Mouse (Mus musculus) G1E (cell line): ENCODE measurements around the gene Pik3r6. TPM values are rescaled to one million over a fixed set of nuclear protein-coding genes. Genes with fewer than 3 reads are reported as not detected.

Experiments used
- ATAC-seq: 2 replicates; pipeline ENCODE4 v1.8.0; 2016; ENCODE audit warnings: mild to moderate bottlenecking; ENCODE audit not compliant: insufficient number of reproducible peaks, poor library complexity, low FRiP score, severe bottlenecking; ENCODE audit errors: extremely low read depth
- DNase-seq: peaks from one replicate; pipeline ENCODE4 v3.0.0; 2012; ENCODE audit warnings: low spot score
- H3K27me3 ChIP-seq: 2 replicates; pipeline ENCODE4 v1.6.1; 2012; ENCODE audit warnings: mild to moderate bottlenecking, low read length, inconsistent platforms; ENCODE audit not compliant: insufficient read depth
- H3K36me3 ChIP-seq: replicated peaks from 2 replicates; pipeline ENCODE3; 2012; ENCODE audit warnings: mild to moderate bottlenecking, inconsistent platforms
- H3K4me1 ChIP-seq: 2 replicates; pipeline ENCODE4 v1.6.1; 2012; ENCODE audit warnings: low read depth, low read length, inconsistent platforms, mixed read lengths; ENCODE audit not compliant: insufficient read depth
- H3K4me3 ChIP-seq: 2 replicates; pipeline ENCODE4 v1.5.1; 2012; ENCODE audit warnings: low read depth, mild to moderate bottlenecking, inconsistent platforms, low read length, moderate library complexity, mixed read lengths
- H3K9me3 ChIP-seq: replicated peaks from 2 replicates; pipeline ENCODE4 v1.6.1; 2012; ENCODE audit warnings: inconsistent platforms
- CTCF ChIP-seq: IDR thresholded peaks from 2 replicates; pipeline ENCODE4 v1.5.1; 2012; ENCODE audit warnings: low read depth, low read length, inconsistent platforms, mixed read lengths
- GATA1 ChIP-seq: IDR thresholded peaks from 2 replicates; pipeline ENCODE4 v1.6.1; 2012; ENCODE audit warnings: borderline replicate concordance, low read length, inconsistent platforms, mixed read lengths
- GATA2 ChIP-seq: IDR thresholded peaks from 2 replicates; pipeline ENCODE4 v1.6.1; 2012; ENCODE audit warnings: low read depth, low read length, inconsistent platforms, borderline replicate concordance
- POLR2AphosphoS5 ChIP-seq: IDR thresholded peaks from 2 replicates; pipeline ENCODE4 v1.6.1; 2012; ENCODE audit warnings: low read depth, low read length, inconsistent platforms; ENCODE audit not compliant: insufficient replicate concordance
- TAL1 ChIP-seq: conservative IDR thresholded peaks from 2 replicates; pipeline ENCODE4 v1.6.1; 2012; ENCODE audit warnings: low read depth, low read length, inconsistent platforms, mixed read lengths
- polyA plus RNA-seq: library from polyadenylated mRNA; stranded (reverse); fragments of >175 nt; gene quantifications from 2 replicates; pipeline ENCODE4 v1.2.3, GENCODE M21; 2012
- total RNA-seq, 2 experiments: library from RNA; stranded (forward) in 1 of 2; stranded (reverse) in 1 of 2; fragments of 200-1000 nt in 1 of 2; fragments of >200 nt in 1 of 2; fragmentation: Nextera tagmentation in 1 of 2; gene quantifications; 2 replicates each; pipeline ENCODE4 v1.2.3; 2014 to 2017

The Pik3r6 gene
- not detected in 2 replicates for total RNA-seq (2014; fragmentation: Nextera tagmentation)
- total RNA-seq (2017): 4.7 and 5.3 TPM in 2 replicates
- polyA plus RNA-seq: 0.04 TPM in 1 of 2 replicates, not detected in the other

GRCm38 (mm10) chr11:68502902-68503629, at the start of gene Pik3r6:
TSS of gene Pik3r6 (plus strand) at chr11:68503019.
- peaks cover 18% of the 10 kb centered on the region for H3K27me3 ChIP-seq

DNA sequence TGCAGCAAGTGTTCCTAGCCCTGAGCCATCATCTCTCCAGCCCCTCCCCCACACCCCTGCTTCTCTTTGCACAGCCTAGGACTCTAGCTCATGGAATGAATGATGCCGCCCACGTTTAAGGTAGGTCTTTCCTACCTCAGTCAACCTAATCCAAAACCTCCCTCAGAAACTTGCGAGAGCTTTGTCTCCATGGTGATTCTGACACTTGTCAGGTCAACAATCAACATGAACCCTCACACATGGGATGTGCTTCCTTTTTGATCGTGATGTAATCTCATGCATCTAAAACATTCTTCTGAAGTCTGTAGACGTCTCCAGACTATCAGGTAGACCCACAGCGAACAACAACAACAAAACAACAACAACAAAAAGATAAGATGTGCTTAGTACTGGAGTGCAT, 49.5 kb upstream of the Pik3r6 start:
- H3K9me3 ChIP-seq: no peaks in the 10 kb centered on the region
- H3K27me3 ChIP-seq: no peaks in the 10 kb centered on the region
- no peak overlapping the region for H3K4me3 ChIP-seq
- no peaks in the 10 kb centered on the region for H3K4me1 ChIP-seq
- no peak for ATAC-seq
- DNase-seq: no peak
- no peaks in the 10 kb centered on the region for H3K36me3 ChIP-seq
- TF ChIP-seq POLR2AphosphoS5 (no peak), CTCF (no peak), GATA2 (no peak), TAL1 (no peak), GATA1 (no peak)

More at GRCm38 (mm10) chr11:68502902-68503629, at the start of gene Pik3r6:
- no peak within 1 kb of the TSS for H3K4me3 ChIP-seq
- no peaks in the 10 kb centered on the region for H3K36me3 ChIP-seq
- no peaks in the 10 kb centered on the region for H3K9me3 ChIP-seq
- ATAC-seq: no peak
- no peak for DNase-seq
- TF ChIP-seq GATA1 (no peak), POLR2AphosphoS5 (no peak), TAL1 (no peak), GATA2 (no peak), CTCF (no peak)
- peaks cover 24% of the 10 kb centered on the region for H3K4me1 ChIP-seq

- Histone ChIP-seq H3K4me3 (no peak overlapping the region), H3K4me1 (no peaks in the 10 kb centered on the region), H3K36me3 (no peaks in the 10 kb centered on the region), H3K27me3 (no peaks in the 10 kb centered on the region), H3K9me3 (no peaks in the 10 kb centered on the region)
- ATAC-seq: no peak
- no peak for DNase-seq
- TF ChIP-seq CTCF: no peak
- no peak for TF ChIP-seq POLR2AphosphoS5
- no peak for TF ChIP-seq TAL1
- TF ChIP-seq GATA2: no peak
- no peak for TF ChIP-seq GATA1
These were observed 44.7 kb upstream of the Pik3r6 start for GRCm38 (mm10) chr11:68458086-68458485.

- DNase-seq (no peak), ATAC-seq (no peak)
- no peaks in the 10 kb centered on the region for H3K36me3 ChIP-seq
- H3K9me3 ChIP-seq: no peaks in the 10 kb centered on the region
- TF ChIP-seq GATA1: no peak
- TF ChIP-seq CTCF: no peak
- TF ChIP-seq GATA2: no peak
- TF ChIP-seq POLR2AphosphoS5: no peak
- no peak for TF ChIP-seq TAL1
- H3K27me3 ChIP-seq: no peaks in the 10 kb centered on the region
- H3K4me3 ChIP-seq: no peak overlapping the region
- no peaks in the 10 kb centered on the region for H3K4me1 ChIP-seq
These were observed 43.8 kb upstream of the Pik3r6 start for GRCm38 (mm10) chr11:68459021-68459420.

- Histone ChIP-seq H3K4me1 (no peaks in the 10 kb centered on the region), H3K27me3 (no peaks in the 10 kb centered on the region), H3K9me3 (no peaks in the 10 kb centered on the region), H3K36me3 (no peaks in the 10 kb centered on the region), H3K4me3 (no peak overlapping the region)
- no peak for DNase-seq
- TF ChIP-seq GATA1: no peak
- no peak for TF ChIP-seq POLR2AphosphoS5
- TF ChIP-seq TAL1: no peak
- TF ChIP-seq CTCF: no peak
- TF ChIP-seq GATA2: no peak
- no peak for ATAC-seq
These were observed 43.3 kb upstream of the Pik3r6 start for GRCm38 (mm10) chr11:68459486-68459885.

DNA sequence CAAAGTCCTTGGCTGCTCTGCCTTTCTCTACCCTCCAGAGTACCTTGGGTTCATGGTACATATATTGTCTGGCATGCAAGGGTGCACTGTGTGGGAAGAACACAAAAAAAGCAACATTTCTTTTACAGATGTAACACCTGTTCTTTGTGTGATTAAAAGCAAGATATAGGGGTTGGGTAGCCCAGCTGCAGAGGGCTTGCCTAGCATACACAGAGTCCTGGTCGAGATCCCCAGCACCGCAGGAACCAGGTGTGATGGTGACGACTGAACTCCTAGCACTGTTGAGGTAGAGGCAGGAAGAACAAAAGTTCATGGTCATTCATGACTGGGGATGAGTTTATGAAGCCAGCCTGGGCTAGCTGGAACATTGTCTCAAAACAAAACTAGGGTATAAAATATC, 40.1 kb upstream of the Pik3r6 start:
- TF ChIP-seq TAL1 (no peak), GATA2 (no peak), GATA1 (no peak), POLR2AphosphoS5 (no peak)
- DNase-seq (no peak), ATAC-seq (no peak)
- no peaks in the 10 kb centered on the region for H3K36me3 ChIP-seq
- H3K27me3 ChIP-seq: no peaks in the 10 kb centered on the region
- no peaks in the 10 kb centered on the region for H3K9me3 ChIP-seq
- no peak overlapping the region for H3K4me3 ChIP-seq
- H3K4me1 ChIP-seq: no peaks in the 10 kb centered on the region
